Mouse (Mus musculus) ES-Bruce4 (cell line): ENCODE data around the gene Spata17.

Source experiments
- CTCF ChIP-seq: IDR thresholded peaks from one replicate; pipeline ENCODE4 v1.8.1; 2011; ENCODE audit warnings: low read depth, low read length
- POLR2A ChIP-seq: IDR thresholded peaks from one replicate; pipeline ENCODE4 v1.8.1; 2011; ENCODE audit warnings: low read length; ENCODE audit not compliant: insufficient read depth

DNA sequence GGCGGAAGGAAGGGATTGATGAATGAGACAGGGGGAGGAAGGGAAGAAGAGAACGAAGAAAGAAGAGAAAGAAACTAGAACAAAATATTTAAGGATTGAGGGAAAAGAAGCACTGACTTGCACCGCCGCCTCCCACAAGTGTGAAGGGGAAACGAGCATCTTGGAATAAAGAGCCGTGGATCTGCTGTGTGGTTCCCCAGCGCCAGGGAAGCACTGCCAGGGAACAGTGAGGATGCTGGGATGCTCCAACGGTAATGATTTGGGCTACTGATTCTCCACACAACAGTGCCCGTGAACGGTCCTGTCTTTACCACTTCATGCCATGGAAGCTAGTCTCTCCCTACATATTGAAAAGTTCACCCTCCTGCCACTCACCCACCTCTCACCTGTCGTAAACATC, 89.5 kb downstream of the Spata17 start:
- TF ChIP-seq CTCF (no peak), POLR2A (no peak)
